Mouse (Mus musculus): ENCODE results near the gene Plcb4. TPM values are rescaled to one million over a fixed set of nuclear protein-coding genes. Genes with fewer than 3 reads are reported as not detected.
A peak's percentile ranks its signal among the peaks of the same experiment; 100 is the strongest.
"Not testable (repeated sequence)": the region's sequence is repeated elsewhere in the genome, so short reads cannot be mapped to it uniquely, and the experiment has no call there.

The Plcb4 gene
- total RNA-seq, 2 experiments from 2014 or later, result 22.5 to 33.7 TPM

- DNase-seq (ENCODE audit: low spot score in 2 of 2), result peak in 1 of 2 experiments; percentile 23
These were observed 53.5 kb downstream of the Plcb4 start for GRCm38 (mm10) chr2:135712331-135712730.

- no peak for DNase-seq (ENCODE audit: low spot score in 2 of 2)
These were observed 54.1 kb downstream of the Plcb4 start for GRCm38 (mm10) chr2:135712921-135713320.

- no peak for DNase-seq (ENCODE audit: low spot score in 2 of 2)
These were observed 57.4 kb downstream of the Plcb4 start for GRCm38 (mm10) chr2:135716180-135716579.

- DNase-seq (ENCODE audit: low spot score in 2 of 2), result peak; percentile 38 to 45
These were observed 58.7 kb downstream of the Plcb4 start for GRCm38 (mm10) chr2:135717232-135718134.

GRCm38 (mm10) chr2:135722109-135722508 lies 63.3 kb downstream of the Plcb4 start:
- DNase-seq (ENCODE audit: low spot score in 2 of 2), result no peak

GRCm38 (mm10) chr2:135723387-135723786 lies 64.6 kb downstream of the Plcb4 start:
- no peak for DNase-seq (ENCODE audit: low spot score in 2 of 2)

- no peak for DNase-seq (ENCODE audit: low spot score in 2 of 2)
These were observed 65.7 kb downstream of the Plcb4 start for GRCm38 (mm10) chr2:135724489-135724888.

GRCm38 (mm10) chr2:135725362-135725761 lies 66.6 kb downstream of the Plcb4 start:
- DNase-seq (ENCODE audit: low spot score in 2 of 2), result no peak

- no peak for DNase-seq (ENCODE audit: low spot score in 2 of 2)
These were observed 68.3 kb downstream of the Plcb4 start for GRCm38 (mm10) chr2:135727088-135727487.

GRCm38 (mm10) chr2:135727925-135728324 lies 69.1 kb downstream of the Plcb4 start:
- no peak for DNase-seq (ENCODE audit: low spot score in 2 of 2)

GRCm38 (mm10) chr2:135731591-135731990 lies 72.8 kb downstream of the Plcb4 start:
- no peak for DNase-seq (ENCODE audit: low spot score in 2 of 2)

GRCm38 (mm10) chr2:135732651-135733050 lies 73.8 kb downstream of the Plcb4 start:
- no peak for DNase-seq (ENCODE audit: low spot score in 2 of 2)

GRCm38 (mm10) chr2:135733926-135734510 lies 75.2 kb downstream of the Plcb4 start:
- DNase-seq (ENCODE audit: low spot score in 2 of 2), result peak in 1 of 2 experiments; percentile 4

- no peak for DNase-seq (ENCODE audit: low spot score in 2 of 2)
These were observed 78.7 kb downstream of the Plcb4 start for GRCm38 (mm10) chr2:135737506-135737905.

GRCm38 (mm10) chr2:135738022-135738780 lies 79.4 kb downstream of the Plcb4 start:
- not testable (repeated sequence) for DNase-seq (ENCODE audit: low spot score in 2 of 2)

- DNase-seq (ENCODE audit: low spot score in 2 of 2), result no peak
These were observed 80.1 kb downstream of the Plcb4 start for GRCm38 (mm10) chr2:135738950-135739349.

GRCm38 (mm10) chr2:135742954-135743700 lies 84.3 kb downstream of the Plcb4 start:
- no peak for DNase-seq (ENCODE audit: low spot score in 2 of 2)

GRCm38 (mm10) chr2:135744711-135745110 lies 85.9 kb downstream of the Plcb4 start:
- no peak for DNase-seq (ENCODE audit: low spot score in 2 of 2)

GRCm38 (mm10) chr2:135745126-135745525 lies 86.3 kb downstream of the Plcb4 start:
- peak in 1 of 2 experiments; percentile 24 for DNase-seq (ENCODE audit: low spot score in 2 of 2)

- no peak for DNase-seq (ENCODE audit: low spot score in 2 of 2)
These were observed 89.6 kb downstream of the Plcb4 start for GRCm38 (mm10) chr2:135748441-135748840.

- peak; percentile 17 to 72 for DNase-seq (ENCODE audit: low spot score in 2 of 2)
These were observed 90.8 kb downstream of the Plcb4 start for GRCm38 (mm10) chr2:135749606-135750005.
